Mouse (Mus musculus) spleen, adult 2 months (tissue): Measurements from ENCODE around the gene Coro1b. TPM values are rescaled to one million over a fixed set of nuclear protein-coding genes. Genes with fewer than 3 reads are reported as not detected.
"Not testable (repeated sequence)": the region's sequence is repeated elsewhere in the genome, so short reads cannot be mapped to it uniquely, and the experiment has no call there.

ENCODE experiments used
- DNase-seq, 2 experiments: peaks; one replicate each; pipeline versions ENCODE4 v3.0.0 to v3.0.0-alpha.2; 2012 to 2021; ENCODE audit warnings: low spot score in 2 of 2, low read depth in 1 of 2
- H3K27ac ChIP-seq: fragments of 200-500 bp; 2 replicates; pipeline ENCODE4 v1.5.1; 2012; ENCODE audit warnings: low read length, inconsistent platforms; ENCODE audit not compliant: insufficient read depth
- H3K27me3 ChIP-seq: fragments of 200-500 bp; 2 replicates; pipeline ENCODE4 v1.6.1; 2012; ENCODE audit warnings: mild to moderate bottlenecking, moderate library complexity, low read length, inconsistent platforms; ENCODE audit not compliant: control insufficient read depth, insufficient read depth
- H3K36me3 ChIP-seq: fragments of 200-500 bp; 2 replicates; pipeline ENCODE4 v1.6.1; 2012; ENCODE audit warnings: mild to moderate bottlenecking, low read length, inconsistent platforms; ENCODE audit not compliant: control insufficient read depth, insufficient read depth
- H3K4me1 ChIP-seq: fragments of 200-500 bp; 2 replicates; pipeline ENCODE4 v1.6.1; 2011; ENCODE audit warnings: inconsistent platforms; ENCODE audit not compliant: control insufficient read depth, insufficient read depth, insufficient read length
- H3K4me3 ChIP-seq: fragments of 200-500 bp; 2 replicates; pipeline ENCODE4 v1.5.1; 2011; ENCODE audit warnings: mild to moderate bottlenecking, inconsistent platforms; ENCODE audit not compliant: insufficient read depth, insufficient read length; ENCODE audit errors: extremely low read depth
- CTCF ChIP-seq: fragments of 200-500 bp; IDR thresholded peaks from 2 replicates; pipeline ENCODE4 v1.5.1; 2011; ENCODE audit warnings: mild to moderate bottlenecking, inconsistent platforms; ENCODE audit not compliant: insufficient read depth, insufficient read length, insufficient replicate concordance; ENCODE audit errors: extremely low read depth
- POLR2A ChIP-seq: fragments of 200-500 bp; IDR thresholded peaks from 2 replicates; pipeline ENCODE4 v1.6.1; 2011; ENCODE audit warnings: low read depth, low read length, inconsistent platforms
- WGBS: fragments of 180-500 bp; shearing (Covaris S2); methylation state at CpG from one replicate; pipeline ENCODE4 v1.1.7; 2018; 5-methylcytosine and 5-hydroxymethylcytosine counted together
- polyA plus RNA-seq: library from polyadenylated mRNA; depleted of rRNA; stranded (reverse); fragments of >200 nt; gene quantifications from 2 replicates; pipeline ENCODE4 v1.2.3, GENCODE M21; 2012

The Coro1b gene
- polyA plus RNA-seq, 1 experiment: 386 TPM

DNA sequence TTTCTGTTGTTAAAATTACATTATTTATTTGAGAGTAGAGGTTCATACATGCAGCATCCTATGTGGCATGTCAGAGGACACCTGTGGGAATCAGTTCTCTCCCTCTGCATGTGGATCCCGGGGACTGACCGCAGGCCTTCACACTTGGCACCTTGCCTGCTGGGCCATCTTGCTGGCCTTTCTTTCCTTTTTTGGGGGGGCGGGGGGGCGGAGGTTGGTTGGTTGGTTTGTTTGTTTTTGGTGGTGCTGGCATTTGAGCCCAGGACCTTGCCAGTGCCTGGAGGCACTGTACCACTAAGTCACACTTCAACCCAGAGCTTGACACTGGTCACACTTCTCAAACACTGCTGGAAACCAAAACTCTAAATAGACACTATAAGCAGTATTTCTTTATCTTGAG is 14.1 kb upstream of the Coro1b start:
- no peak for TF ChIP-seq CTCF
- TF ChIP-seq POLR2A: no peak
- no peak overlapping the region for H3K4me3 ChIP-seq
- H3K27me3 ChIP-seq: no peaks in the 10 kb centered on the region

DNA sequence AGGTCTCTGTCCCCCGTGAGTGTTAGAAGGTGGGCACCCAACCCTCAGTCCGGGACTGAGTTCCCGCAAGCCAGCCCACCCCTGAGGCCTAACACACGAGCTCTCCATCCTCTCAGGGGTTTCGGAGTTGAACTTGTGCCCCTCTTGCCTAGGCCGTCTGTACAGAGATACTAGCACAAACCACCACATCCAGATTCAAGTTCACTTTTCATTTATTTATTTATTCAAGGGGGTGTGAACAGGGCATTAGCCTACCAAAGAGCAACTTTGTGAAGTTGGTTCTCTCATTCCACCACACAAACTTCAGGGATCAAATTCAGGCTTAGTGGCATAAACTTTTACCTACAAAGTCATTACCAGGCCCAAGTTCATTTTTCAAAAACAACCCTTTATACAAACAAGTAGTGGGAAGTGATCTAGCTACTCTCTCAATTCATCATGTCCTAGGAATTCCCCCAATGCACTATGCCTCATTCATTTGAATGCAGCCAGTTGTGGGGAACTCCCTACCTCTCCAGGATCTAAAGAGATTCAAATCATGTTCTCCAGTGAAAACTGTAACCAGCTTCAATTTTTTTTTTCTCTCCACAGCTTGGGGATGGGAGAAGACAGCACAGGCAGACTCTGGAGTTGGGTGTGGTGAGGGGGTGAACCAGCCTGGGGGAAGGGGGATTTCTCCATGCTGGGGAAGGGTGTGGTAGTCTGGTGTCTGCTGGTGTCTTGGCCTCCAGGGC is 13.0 kb upstream of the Coro1b start:
- 79% methylated on average over 6 of the region's 6 CpGs for WGBS
- peaks cover 21% of the 10 kb centered on the region for H3K36me3 ChIP-seq
- not testable (repeated sequence) for H3K27me3 ChIP-seq, DNase-seq, H3K4me3 ChIP-seq
- H3K27ac ChIP-seq: peak overlapping the region; percentile 95
- H3K4me1 ChIP-seq: peaks cover 26% of the 10 kb centered on the region

More for the DNA sequence above, 14.1 kb upstream of the Coro1b start:
- Histone ChIP-seq H3K4me1 (peaks cover 26% of the 10 kb centered on the region), H3K27ac (peak overlapping the region; percentile 95; the same call in 1 of the 2 replicates), H3K36me3 (peaks cover 23% of the 10 kb centered on the region)
- 94% methylated on average over 4 of the region's 4 CpGs for WGBS
- DNase-seq: no peak

GRCm38 (mm10) chr19:4135963-4136345 is 12.5 kb upstream of the Coro1b start:
- H3K4me1 ChIP-seq: peaks cover 26% of the 10 kb centered on the region
- H3K4me3 ChIP-seq: not testable (repeated sequence)

DNA sequence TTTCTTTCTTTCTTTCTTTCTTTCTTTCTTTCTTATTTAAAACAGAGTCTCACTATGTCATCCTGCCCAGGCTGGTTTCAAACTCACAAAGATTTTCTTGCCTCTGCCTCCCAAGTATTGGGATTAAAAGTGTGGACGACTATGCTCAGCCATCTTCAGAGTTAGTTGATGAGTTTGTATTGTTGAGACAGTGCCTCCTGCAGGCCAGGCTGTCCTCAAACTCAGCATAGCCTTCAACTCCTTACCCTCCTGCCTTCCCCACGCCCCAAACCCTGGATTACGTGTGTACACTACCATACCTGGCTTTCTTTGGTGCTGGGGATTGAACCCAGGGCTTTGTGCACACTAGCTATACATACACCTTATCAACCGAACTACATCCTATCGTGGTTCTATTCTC is 12.0 kb upstream of the Coro1b start:
- Histone ChIP-seq H3K27me3 (no peaks in the 10 kb centered on the region), H3K4me3 (no peak overlapping the region), H3K27ac (peak overlapping the region; percentile 19; the same call in 1 of the 2 replicates), H3K4me1 (peaks cover 26% of the 10 kb centered on the region), H3K36me3 (peaks cover 13% of the 10 kb centered on the region)
- DNase-seq: no peak
- TF ChIP-seq CTCF: no peak
- no peak for TF ChIP-seq POLR2A
- 86% methylated on average over 5 of the region's 5 CpGs for WGBS

More at GRCm38 (mm10) chr19:4135963-4136345, 12.5 kb upstream of the Coro1b start:
- H3K27me3 ChIP-seq, DNase-seq: not testable (repeated sequence)
- Histone ChIP-seq H3K27ac (peak overlapping the region; percentile 55), H3K36me3 (peaks cover 18% of the 10 kb centered on the region)
- TF ChIP-seq CTCF: peak; percentile 38; the same call in 1 of the 2 replicates
- 21% methylated on average over 8 of the region's 8 CpGs for WGBS

DNA sequence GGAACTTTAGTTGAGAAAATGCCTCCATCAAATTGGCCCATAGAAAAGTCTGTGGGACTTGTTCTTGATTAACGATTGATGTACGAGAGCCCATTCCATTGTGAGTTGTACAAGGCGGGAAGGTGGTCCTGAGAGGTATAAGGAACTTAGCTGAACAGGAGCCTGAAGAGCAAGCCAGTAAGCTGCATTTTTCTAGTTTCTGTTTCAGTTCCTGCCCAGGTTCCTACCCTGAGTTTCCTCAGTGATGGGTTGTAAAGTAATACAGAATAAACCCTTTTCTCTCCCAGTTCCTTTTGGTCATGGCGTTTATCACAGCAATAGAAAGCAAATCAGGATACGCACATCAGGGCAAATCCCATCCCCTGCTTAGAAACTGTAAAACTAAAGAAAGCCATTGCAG is 10.5 kb upstream of the Coro1b start:
- Histone ChIP-seq H3K27me3 (no peaks in the 10 kb centered on the region), H3K4me1 (peaks cover 29% of the 10 kb centered on the region), H3K36me3 (peaks cover 4% of the 10 kb centered on the region), H3K4me3 (no peak overlapping the region), H3K27ac (peak overlapping the region; percentile 65)
- no peak for TF ChIP-seq POLR2A
- TF ChIP-seq CTCF: no peak
- no peak for DNase-seq
- WGBS: 44% methylated on average over 5 of the region's 5 CpGs

GRCm38 (mm10) chr19:4139446-4139845 is 9.0 kb upstream of the Coro1b start, which contains the start of gene Gpr152:
Gpr152 (plus strand) TSS chr19:4139787.
- Histone ChIP-seq H3K36me3 (no peaks in the 10 kb centered on the region), H3K4me3 (no peak within 1 kb of the TSS), H3K27me3 (no peaks in the 10 kb centered on the region), H3K4me1 (peaks cover 43% of the 10 kb centered on the region), H3K27ac (peak within 1 kb of the TSS; percentile 65)
- no peak for DNase-seq
- 91% methylated on average over 2 of the region's 2 CpGs for WGBS
- no peak for TF ChIP-seq POLR2A

GRCm38 (mm10) chr19:4140147-4140546 is 8.3 kb upstream of the Coro1b start:
- no peaks in the 10 kb centered on the region for H3K27me3 ChIP-seq
- H3K36me3 ChIP-seq: no peaks in the 10 kb centered on the region
- DNase-seq: no peak
- no peak overlapping the region for H3K4me3 ChIP-seq
- H3K27ac ChIP-seq: no peak overlapping the region
- WGBS: 79% methylated on average over 6 of the region's 6 CpGs
- H3K4me1 ChIP-seq: peaks cover 43% of the 10 kb centered on the region
- TF ChIP-seq CTCF (no peak), POLR2A (no peak)
